Comparison of ENCODE assay signal across 7 mouse cellular contexts in the genomic region with DNA sequence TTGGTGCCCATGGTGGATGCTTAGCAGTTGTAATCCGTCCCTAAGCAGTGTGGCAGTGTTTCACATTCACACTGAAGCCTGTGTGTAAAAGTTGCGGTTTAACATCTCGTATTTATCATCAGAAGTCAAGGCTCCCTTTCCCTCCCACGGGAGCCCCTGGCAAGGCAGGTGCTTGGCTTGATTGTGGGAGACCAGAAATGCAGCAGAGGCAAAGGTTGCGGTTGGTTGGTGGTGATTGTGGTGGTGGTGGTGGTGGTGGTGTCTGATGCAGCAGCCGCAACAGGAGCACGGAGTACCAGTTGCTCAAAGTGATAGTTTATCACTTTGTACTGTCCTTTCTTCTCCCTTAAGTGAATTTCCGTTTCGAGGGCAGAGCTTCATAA. TPM values are rescaled to one million over a fixed set of nuclear protein-coding genes. Genes with fewer than 3 reads are reported as not detected.
DNase-seq lines count a peak whose midpoint lies in the region; ATAC-seq and TF ChIP-seq lines count a peak whose summit lies in the region.

No protein-coding gene starts in this region.

- peak overlapping the region; percentile 87; the same call in 1 of the 2 replicates for H3K9ac ChIP-seq in forebrain, postnatal 0 days

- DNase-seq in forebrain, postnatal 0 days = no peak
- DNase-seq in urinary bladder, adult 18-20 months (ENCODE audit: low spot score in 2 of 2) = no peak
- no peak for DNase-seq in adipocyte (ENCODE audit: low spot score)
- no peak for DNase-seq in cerebellum, postnatal 10 days

- no peaks in the 10 kb centered on the region for H3K9me3 ChIP-seq in forebrain, postnatal 0 days (ENCODE audit: low read length)

- H3K79me3 ChIP-seq in C2C12 (ENCODE audit: low read depth) = no peaks in the 10 kb centered on the region

- no peaks in the 10 kb centered on the region for H3K79me2 ChIP-seq in C2C12 (ENCODE audit: control insufficient read depth, insufficient read depth)

- WGBS in forebrain, postnatal 0 days = 15% methylated on average over 9 of the region's 9 CpGs

- peak; percentile 34 for ATAC-seq in CD4-positive, CD25-positive, alpha-beta regulatory T cell, adult 4 months
- peak; percentile 25 for ATAC-seq in forebrain, postnatal 0 days
- peak; percentile 67 for ATAC-seq in megakaryocyte-erythroid progenitor cell, adult 5-6 weeks (replicated peaks; ENCODE audit: low FRiP score, low TSS enrichment, poor library complexity, severe bottlenecking)

- H3K4me2 ChIP-seq in forebrain, postnatal 0 days (ENCODE audit: low read depth) = peak overlapping the region; percentile 66

- peaks cover 21% of the 10 kb centered on the region for H3K4me1 ChIP-seq in forebrain, postnatal 0 days (ENCODE audit: insufficient read depth)

- H3K4me3 ChIP-seq in C2C12 (ENCODE audit: insufficient read depth, poor library complexity, severe bottlenecking) = peak overlapping the region; percentile 11
- H3K4me3 ChIP-seq in forebrain, postnatal 0 days (ENCODE audit: low read depth, low read length) = peak overlapping the region; percentile 77

- no peaks in the 10 kb centered on the region for H3K36me3 ChIP-seq in C2C12 (ENCODE audit: control insufficient read depth, insufficient read depth)
- no peaks in the 10 kb centered on the region for H3K36me3 ChIP-seq in forebrain, postnatal 0 days (ENCODE audit: insufficient read depth)

- H3K27me3 ChIP-seq in C2C12 (ENCODE audit: control insufficient read depth, insufficient read depth, insufficient read length) = peaks cover 13% of the 10 kb centered on the region
- no peaks in the 10 kb centered on the region for H3K27me3 ChIP-seq in forebrain, postnatal 0 days (ENCODE audit: insufficient read depth, low read length)

- no peak for TF ChIP-seq CTCF in C2C12 (IDR thresholded peaks at IDR 0.05; ENCODE audit: control insufficient read depth, insufficient read depth, insufficient read length)
- no peak for TF ChIP-seq CTCF in forebrain, postnatal 0 days (IDR thresholded peaks at IDR 0.05; ENCODE audit: low read depth)

- peak overlapping the region; percentile 81; the same call in 1 of the 2 replicates for H3K27ac ChIP-seq in forebrain, postnatal 0 days (ENCODE audit: low read depth, low read length)

- H3ac ChIP-seq in C2C12 (ENCODE audit: control insufficient read depth, insufficient read length, low read depth) = no peak overlapping the region

TF ChIP-seq in C2C12, 6 proteins besides CTCF, POLR2A, EP300 and RAD21:
- no peak for TF ChIP-seq MYOG (IDR thresholded peaks at IDR 0.05; ENCODE audit: control insufficient read depth, extremely low read depth, insufficient read length)
- TF ChIP-seq FOSL1 (IDR thresholded peaks at IDR 0.05; ENCODE audit: insufficient read depth, low read length, poor library complexity, severe bottlenecking) = no peak
- TF ChIP-seq CEBPB (IDR thresholded peaks at IDR 0.05; ENCODE audit: low read depth) = no peak
- TF ChIP-seq MYOD1 (IDR thresholded peaks at IDR 0.05; ENCODE audit: control insufficient read depth, insufficient read length, low read depth) = peak; percentile 58

RNA-seq across cellular contexts. Expression of gene Rnf182, which starts 0.3 kb away (rescaled TPM):
- 0.01 TPM for polyA plus RNA-seq in C2C12 (2012; fragmentation: generic; extraction: Trizol)
- polyA plus RNA-seq in CD4-positive, CD25-positive, alpha-beta regulatory T cell, adult 4 months (2017; shearing (Covaris generic)) = not detected
- 9.1 and 9.3 TPM in 2 replicates for total RNA-seq in forebrain, postnatal 0 days (2014; rRNA removed)
- polyA plus RNA-seq in forebrain, postnatal 0 days (2015; fragmentation: Nextera tagmentation; extraction: Ambion mirVana) = 32.5 and 42.0 TPM in 2 replicates
- total RNA-seq in megakaryocyte-erythroid progenitor cell, adult 5-6 weeks (2014; fragmentation: Nextera tagmentation) = not detected in 2 replicates
- not detected in 2 replicates for total RNA-seq in megakaryocyte-erythroid progenitor cell, adult 5-6 weeks (2017)

RNA-seq across cellular contexts. Expression of gene Mcur1, which starts 55.2 kb away (rescaled TPM):
- polyA plus RNA-seq in C2C12 (2012; fragmentation: generic; extraction: Trizol) = 4.8 TPM
- polyA plus RNA-seq in CD4-positive, CD25-positive, alpha-beta regulatory T cell, adult 4 months (2017; shearing (Covaris generic)) = 10 to 100 TPM; 15.1 to 17.6 TPM
- total RNA-seq in forebrain, postnatal 0 days (2014; rRNA removed) = 7.2 and 9.8 TPM in 2 replicates
- polyA plus RNA-seq in forebrain, postnatal 0 days (2015; fragmentation: Nextera tagmentation; extraction: Ambion mirVana) = 6.5 and 8.6 TPM in 2 replicates
- 17.0 and 21.1 TPM in 2 replicates for total RNA-seq in megakaryocyte-erythroid progenitor cell, adult 5-6 weeks (2014; fragmentation: Nextera tagmentation)
- total RNA-seq in megakaryocyte-erythroid progenitor cell, adult 5-6 weeks (2017) = 10.9 and 14.2 TPM in 2 replicates

Comparison
In these comparisons a context has a peak if more than half of its experiments do, and no peak if none do; other contexts are left out.
1. RNA of gene Rnf182, which starts 0.3 kb away (polyA plus RNA-seq): 32.5 to 42.0 TPM in forebrain, postnatal 0 days; not detected in CD4-positive, CD25-positive, alpha-beta regulatory T cell, adult 4 months and 0.01 TPM in C2C12 (single experiment); every median in the first group is over 10 times any median in the second.
2. Peak in every context shown above with its lines, with median percentiles within 50 percentile points of each other: ATAC-seq.